Mouse (Mus musculus) lung, postnatal 0 days (tissue): ENCODE data around the gene 5730455P16Rik.

Experiments used
- CTCF ChIP-seq: IDR thresholded peaks from 2 replicates; pipeline ENCODE4 v1.5.1; 2016; ENCODE audit warnings: antibody characterized with exemption, mild to moderate bottlenecking
- EP300 ChIP-seq: IDR thresholded peaks from 2 replicates; pipeline ENCODE4 v1.6.1; 2016; ENCODE audit warnings: antibody characterized with exemption, mild to moderate bottlenecking, control low read depth

DNA sequence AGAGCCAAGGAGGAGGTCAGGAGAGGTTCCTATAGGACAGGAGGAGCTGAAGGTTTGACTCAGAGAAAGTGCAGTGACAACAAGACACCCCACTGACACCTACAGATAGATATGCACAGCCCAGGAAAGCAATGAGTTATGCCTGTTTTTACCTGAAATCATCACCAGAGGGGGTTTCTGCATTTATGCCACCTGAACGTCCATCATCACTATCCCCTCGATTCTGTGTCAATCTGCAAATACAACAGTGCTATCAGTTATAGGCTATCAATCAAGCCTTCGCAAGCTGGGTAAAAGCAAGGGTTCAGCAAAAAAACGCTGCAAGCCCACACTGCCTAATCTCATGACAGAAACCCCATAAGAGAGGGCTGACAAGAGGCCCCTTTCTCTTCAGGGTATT is 1.2 kb downstream of the 5730455P16Rik start:
- no peak for TF ChIP-seq EP300
- TF ChIP-seq CTCF: no peak; the same call in 1 of the 2 replicates
